Mouse (Mus musculus) forebrain, embryonic 16.5 days (tissue): ENCODE measurements around the gene Otulin. TPM values are rescaled to one million over a fixed set of nuclear protein-coding genes. Genes with fewer than 3 reads are reported as not detected.
A peak's percentile ranks its signal among the peaks of the same experiment; 100 is the strongest.

Source experiments
- ATAC-seq: fragments of 200-750 bp; cut with Nextera tagmentation; 2 replicates; pipeline ENCODE4 v1.8.0; 2017; ENCODE audit warnings: mild to moderate bottlenecking, moderate library complexity
- H3K27ac ChIP-seq: fragments of 300-500 bp; sonication (generic); 2 replicates; pipeline ENCODE4 v1.5.1; 2014; ENCODE audit warnings: low read length, control low read depth
- H3K27me3 ChIP-seq: fragments of 300-500 bp; sonication (generic); replicated peaks from 2 replicates; pipeline ENCODE4 v1.6.1; 2014; ENCODE audit warnings: low read length; ENCODE audit not compliant: control insufficient read depth, insufficient read depth
- H3K36me3 ChIP-seq: fragments of 300-500 bp; sonication (generic); 2 replicates; pipeline ENCODE4 v1.6.1; 2014; ENCODE audit not compliant: control insufficient read depth, insufficient read depth
- H3K4me1 ChIP-seq: fragments of 300-500 bp; sonication (generic); replicated peaks from 2 replicates; pipeline ENCODE4 v1.6.1; 2014; ENCODE audit warnings: low read length; ENCODE audit not compliant: control insufficient read depth, insufficient read depth
- H3K4me2 ChIP-seq: fragments of 300-500 bp; sonication (generic); 2 replicates; pipeline ENCODE4 v1.6.1; 2014; ENCODE audit warnings: mild to moderate bottlenecking, low read length, control low read depth
- H3K4me3 ChIP-seq: fragments of 300-500 bp; sonication (generic); replicated peaks from 2 replicates; pipeline ENCODE4 v1.5.1; 2014; ENCODE audit warnings: mild to moderate bottlenecking, low read length, control low read depth
- H3K9ac ChIP-seq: fragments of 300-500 bp; sonication (generic); replicated peaks from 2 replicates; pipeline ENCODE4 v1.6.1; 2014; ENCODE audit warnings: low read depth, low read length, control low read depth
- H3K9me3 ChIP-seq: fragments of 300-500 bp; sonication (generic); 2 replicates; pipeline ENCODE4 v1.6.1; 2016; ENCODE audit warnings: low read length; ENCODE audit not compliant: control insufficient read depth
- WGBS: fragments of 180-500 bp; shearing (Covaris S2); extraction: QIAGEN DNeasy Blood & Tissue Kit; methylation state at CpG from one replicate; pipeline ENCODE4 v1.1.7; 2014; 5-methylcytosine and 5-hydroxymethylcytosine counted together
- polyA plus RNA-seq: library from polyadenylated mRNA; unstranded; fragments of >200 nt; fragmentation: Nextera tagmentation; extraction: Ambion mirVana; gene quantifications from 2 replicates; pipeline ENCODE4 v1.2.1, GENCODE M21; 2015

The Otulin gene
- polyA plus RNA-seq, 1 experiment from 2014 or later: 28.0 TPM

GRCm38 (mm10) chr15:27661696-27662095 lies 31.2 kb upstream of the Otulin start:
- 89% methylated on average over 6 of the region's 6 CpGs for WGBS
- Histone ChIP-seq H3K27me3 (no peaks in the 10 kb centered on the region), H3K9me3 (no peaks in the 10 kb centered on the region), H3K4me2 (no peak overlapping the region), H3K4me3 (no peak overlapping the region), H3K4me1 (no peaks in the 10 kb centered on the region), H3K9ac (no peak overlapping the region), H3K36me3 (no peaks in the 10 kb centered on the region), H3K27ac (no peak overlapping the region)
- no peak for ATAC-seq

GRCm38 (mm10) chr15:27659592-27660244 lies 29.2 kb upstream of the Otulin start:
- 39% methylated on average over 17 of the region's 17 CpGs for WGBS
- peak; percentile 78 for ATAC-seq

DNA sequence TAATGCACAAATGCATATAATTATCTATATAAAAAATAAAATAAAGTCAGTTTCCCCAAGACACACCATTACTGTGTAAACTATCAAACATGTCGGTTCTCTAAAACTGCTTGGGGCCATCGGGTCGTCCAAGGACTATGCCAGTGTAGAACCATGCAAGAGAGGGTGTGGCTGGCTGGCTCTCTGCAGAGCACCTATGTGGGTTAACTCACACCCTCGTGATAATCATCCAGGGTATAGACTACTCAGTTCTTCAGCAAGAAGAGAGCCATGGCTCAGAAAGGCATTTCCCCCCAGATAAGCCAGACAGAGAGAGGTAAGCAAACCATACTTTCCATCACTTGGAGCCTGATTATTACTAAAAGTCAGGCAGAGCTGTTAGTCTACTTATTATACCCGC lies 28.6 kb upstream of the Otulin start:
- no peak overlapping the region for H3K4me2 ChIP-seq
- H3K27ac ChIP-seq: no peak overlapping the region
- no peak overlapping the region for H3K9ac ChIP-seq
- no peak for ATAC-seq
- no peaks in the 10 kb centered on the region for H3K9me3 ChIP-seq
- 89% methylated on average over 5 of the region's 5 CpGs for WGBS
- H3K4me3 ChIP-seq: no peak overlapping the region
- H3K27me3 ChIP-seq: no peaks in the 10 kb centered on the region
- H3K36me3 ChIP-seq: no peaks in the 10 kb centered on the region
- H3K4me1 ChIP-seq: no peaks in the 10 kb centered on the region

More at GRCm38 (mm10) chr15:27659592-27660244, 29.2 kb upstream of the Otulin start:
- Histone ChIP-seq H3K9ac (no peak overlapping the region), H3K27me3 (no peaks in the 10 kb centered on the region), H3K36me3 (no peaks in the 10 kb centered on the region), H3K27ac (no peak overlapping the region), H3K4me3 (no peak overlapping the region), H3K4me1 (no peaks in the 10 kb centered on the region), H3K4me2 (no peak overlapping the region; the same call in 1 of the 2 replicates), H3K9me3 (no peaks in the 10 kb centered on the region)

DNA sequence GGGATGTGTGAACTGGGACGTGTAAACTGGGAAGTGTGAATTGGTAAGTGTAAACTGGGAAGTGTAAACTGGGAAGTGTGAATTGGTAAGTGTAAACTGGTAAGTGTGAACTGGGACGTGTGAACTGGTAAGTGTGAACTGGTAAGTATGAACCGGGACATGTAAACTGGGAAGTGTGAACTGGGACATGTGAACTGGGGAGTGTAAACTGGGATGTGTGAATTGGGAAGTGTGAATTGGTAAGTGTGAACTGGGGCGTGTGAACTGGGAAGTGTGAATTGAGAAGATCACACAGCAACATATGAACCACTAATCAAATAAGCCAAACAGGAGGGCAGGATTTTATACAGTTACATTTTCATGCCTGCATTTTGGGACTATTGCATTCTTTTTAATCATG lies 27.9 kb upstream of the Otulin start:
- H3K4me1 ChIP-seq: no peaks in the 10 kb centered on the region
- H3K4me3 ChIP-seq: no peak overlapping the region
- ATAC-seq: no peak
- H3K36me3 ChIP-seq: no peaks in the 10 kb centered on the region
- 89% methylated on average over 4 of the region's 4 CpGs for WGBS
- H3K4me2 ChIP-seq: no peak overlapping the region
- H3K27me3 ChIP-seq: no peaks in the 10 kb centered on the region
- H3K27ac ChIP-seq: no peak overlapping the region
- H3K9ac ChIP-seq: no peak overlapping the region
- no peaks in the 10 kb centered on the region for H3K9me3 ChIP-seq

GRCm38 (mm10) chr15:27657866-27658265 lies 27.4 kb upstream of the Otulin start:
- Histone ChIP-seq H3K4me2 (no peak overlapping the region), H3K9ac (no peak overlapping the region), H3K27ac (no peak overlapping the region), H3K9me3 (no peaks in the 10 kb centered on the region), H3K36me3 (no peaks in the 10 kb centered on the region), H3K4me1 (no peaks in the 10 kb centered on the region), H3K27me3 (no peaks in the 10 kb centered on the region), H3K4me3 (no peak overlapping the region)
- 95% methylated on average over 10 of the region's 10 CpGs for WGBS
- ATAC-seq: no peak

DNA sequence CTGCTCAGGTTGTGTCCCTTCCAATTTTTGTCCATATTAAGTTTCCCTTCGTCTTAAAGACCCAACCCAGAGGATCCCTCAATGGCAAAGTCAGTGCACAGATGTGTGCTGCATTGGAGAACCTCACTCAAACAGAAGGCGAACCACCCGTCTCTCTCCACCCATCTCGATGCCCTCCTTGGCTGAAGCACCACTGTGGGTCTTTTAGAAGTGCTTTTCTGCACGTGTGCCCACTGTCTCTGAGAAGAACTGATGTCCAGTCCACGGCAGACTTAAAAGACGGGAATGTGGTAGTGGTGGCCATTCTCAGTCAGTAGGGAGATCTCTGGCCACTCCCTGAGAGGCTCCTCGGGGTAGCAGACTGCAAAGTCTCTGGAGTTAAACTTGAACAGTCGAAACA lies 26.1 kb upstream of the Otulin start:
- Histone ChIP-seq H3K4me2 (no peak overlapping the region), H3K36me3 (no peaks in the 10 kb centered on the region), H3K4me1 (no peaks in the 10 kb centered on the region), H3K9ac (no peak overlapping the region), H3K27ac (no peak overlapping the region), H3K27me3 (no peaks in the 10 kb centered on the region), H3K4me3 (no peak overlapping the region), H3K9me3 (no peaks in the 10 kb centered on the region)
- ATAC-seq: no peak
- WGBS: 82% methylated on average over 9 of the region's 9 CpGs

DNA sequence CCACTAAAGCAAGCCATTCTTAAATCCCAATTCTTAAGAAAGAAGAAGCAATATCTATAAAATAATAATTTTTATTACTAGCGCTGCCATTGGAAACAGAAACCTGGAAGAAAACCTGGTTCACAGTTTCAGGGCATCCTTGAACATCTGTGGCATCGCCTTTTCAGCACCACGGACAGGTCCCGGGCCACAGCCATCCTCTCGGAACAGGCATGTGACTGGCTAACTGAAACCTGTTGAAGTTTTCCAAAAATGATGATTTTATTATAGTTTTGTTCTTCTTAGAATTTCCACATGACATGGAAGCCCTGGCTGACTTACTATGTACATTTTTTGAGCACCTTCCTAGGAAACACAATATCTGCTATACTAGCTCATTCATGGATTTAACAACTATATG lies 24.5 kb upstream of the Otulin start:
- H3K4me2 ChIP-seq: no peak overlapping the region
- H3K4me1 ChIP-seq: no peaks in the 10 kb centered on the region
- no peak overlapping the region for H3K27ac ChIP-seq
- no peaks in the 10 kb centered on the region for H3K36me3 ChIP-seq
- H3K4me3 ChIP-seq: no peak overlapping the region
- no peaks in the 10 kb centered on the region for H3K9me3 ChIP-seq
- WGBS: 31% methylated on average over 5 of the region's 5 CpGs
- no peak overlapping the region for H3K9ac ChIP-seq
- no peaks in the 10 kb centered on the region for H3K27me3 ChIP-seq
- ATAC-seq: no peak

- Histone ChIP-seq H3K36me3 (no peaks in the 10 kb centered on the region), H3K9ac (no peak overlapping the region)
- no peak for ATAC-seq
Measured at GRCm38 (mm10) chr15:27647686-27648085, 17.2 kb upstream of the Otulin start.

DNA sequence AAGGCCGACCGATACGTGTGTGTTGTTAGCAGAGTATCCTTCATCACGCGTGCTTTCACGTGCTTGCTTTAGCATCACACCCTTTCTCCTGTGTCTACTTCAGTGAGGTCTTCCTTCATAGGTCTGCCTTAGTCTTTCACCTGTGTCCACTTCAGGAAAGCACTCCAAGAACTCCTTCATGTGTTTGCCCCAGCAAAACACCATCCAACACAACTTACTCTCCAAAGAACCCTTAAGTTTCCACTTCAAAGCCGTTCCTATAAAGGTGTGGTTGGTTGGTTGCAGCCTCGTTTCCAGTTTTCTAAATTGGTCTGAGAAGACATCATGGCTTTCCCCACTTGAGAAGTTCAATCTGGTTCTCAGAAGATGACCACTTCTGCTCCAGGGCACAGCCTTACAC lies 16.2 kb upstream of the Otulin start:
- no peak for ATAC-seq
- Histone ChIP-seq H3K4me3 (no peak overlapping the region), H3K36me3 (no peaks in the 10 kb centered on the region), H3K27me3 (no peaks in the 10 kb centered on the region), H3K9me3 (no peaks in the 10 kb centered on the region), H3K4me1 (no peaks in the 10 kb centered on the region), H3K4me2 (no peak overlapping the region), H3K27ac (no peak overlapping the region), H3K9ac (no peak overlapping the region)
- WGBS: 95% methylated on average over 8 of the region's 8 CpGs

More at GRCm38 (mm10) chr15:27647686-27648085, 17.2 kb upstream of the Otulin start:
- Histone ChIP-seq H3K27ac (no peak overlapping the region), H3K4me3 (no peak overlapping the region), H3K9me3 (no peaks in the 10 kb centered on the region), H3K27me3 (no peaks in the 10 kb centered on the region), H3K4me1 (no peaks in the 10 kb centered on the region), H3K4me2 (no peak overlapping the region)
- WGBS: 50% methylated on average over 3 of the region's 3 CpGs

DNA sequence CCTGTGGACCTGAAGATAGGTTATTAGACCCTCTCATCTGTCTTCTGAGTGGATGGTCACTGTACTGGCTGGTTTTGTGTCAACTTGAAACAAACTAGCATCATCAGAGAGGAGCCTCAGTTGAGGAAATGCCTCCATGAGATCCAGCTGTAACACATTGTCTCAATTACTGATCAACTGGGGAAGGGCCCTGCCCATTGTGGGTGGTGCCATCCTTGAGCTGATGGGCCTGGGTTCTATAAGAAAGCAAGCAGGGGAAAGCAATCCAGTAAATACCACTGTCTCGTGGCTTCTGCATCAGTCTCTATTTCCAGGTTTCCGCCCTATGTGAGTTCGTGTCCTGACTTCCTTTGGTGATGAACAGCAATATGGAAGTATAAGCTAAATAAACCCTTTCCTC lies 14.8 kb upstream of the Otulin start:
- Histone ChIP-seq H3K4me1 (no peaks in the 10 kb centered on the region), H3K36me3 (no peaks in the 10 kb centered on the region), H3K27ac (no peak overlapping the region), H3K9ac (no peak overlapping the region), H3K27me3 (no peaks in the 10 kb centered on the region), H3K4me2 (no peak overlapping the region), H3K4me3 (no peak overlapping the region), H3K9me3 (no peaks in the 10 kb centered on the region)
- no peak for ATAC-seq
- 91% methylated on average over 3 of the region's 3 CpGs for WGBS
